Mouse (Mus musculus): Measurements from ENCODE around the gene Unk. TPM values are rescaled to one million over a fixed set of nuclear protein-coding genes. Genes with fewer than 3 reads are reported as not detected.
"Not testable (repeated sequence)": the region's sequence is repeated elsewhere in the genome, so short reads cannot be mapped to it uniquely, and the experiment has no call there.

Gene Unk
- polyA plus RNA-seq, 1 experiment: 48.1 TPM

DNA sequence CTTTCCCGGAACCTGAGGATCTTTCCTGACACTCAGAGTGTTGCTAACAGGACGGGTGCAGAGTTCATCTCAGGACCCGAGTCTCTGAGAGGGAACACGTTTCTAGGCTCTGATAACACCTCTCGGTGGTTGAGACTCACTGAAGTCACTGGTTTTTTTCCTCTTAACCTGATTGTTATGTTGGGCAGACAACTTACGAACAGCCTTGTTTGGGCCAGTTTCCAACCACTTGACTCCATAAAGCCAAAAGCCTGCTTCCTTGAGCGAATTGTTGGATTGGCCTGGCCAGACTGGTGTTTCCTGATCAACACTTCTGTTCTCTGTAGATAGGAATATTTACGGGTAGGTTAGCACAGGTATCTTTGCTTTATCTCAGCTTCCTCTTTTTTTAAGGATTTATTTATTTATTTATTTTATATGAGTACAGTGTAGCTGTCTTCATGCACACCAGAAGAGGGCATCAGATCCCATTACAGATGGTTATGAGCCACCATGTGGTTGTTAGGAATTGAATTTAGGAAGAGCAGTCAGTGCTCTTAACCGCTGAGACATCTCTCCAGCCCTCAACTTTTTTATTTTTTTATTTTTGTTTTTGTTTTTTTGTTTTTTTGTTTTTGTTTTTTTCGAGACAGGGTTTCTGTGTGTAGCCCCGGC is 58.7 kb downstream of the Unk start:
- no peak overlapping the region for H3K4me3 ChIP-seq (replicated peaks; ENCODE audit: insufficient read depth, low read depth, low read length)
- H3K27me3 ChIP-seq (ENCODE audit: control insufficient read depth, insufficient read depth, low read length): no peaks in the 10 kb centered on the region
- no peak overlapping the region for H3K27ac ChIP-seq (ENCODE audit: insufficient read depth, low read length)
- H3K4me1 ChIP-seq (ENCODE audit: control insufficient read depth, insufficient read depth, low read length): peaks cover 8% of the 10 kb centered on the region
- TF ChIP-seq CTCF (IDR thresholded peaks at IDR 0.05; ENCODE audit: borderline replicate concordance, insufficient read depth, low read depth, low read length) (no peak), POLR2A (IDR thresholded peaks at IDR 0.05; ENCODE audit: borderline replicate concordance, insufficient read depth, low read length) (no peak)
- 83% methylated on average over 11 of the region's 11 CpGs for WGBS
- DNase-seq: peak in 1 of 2 experiments; percentile 12

DNA sequence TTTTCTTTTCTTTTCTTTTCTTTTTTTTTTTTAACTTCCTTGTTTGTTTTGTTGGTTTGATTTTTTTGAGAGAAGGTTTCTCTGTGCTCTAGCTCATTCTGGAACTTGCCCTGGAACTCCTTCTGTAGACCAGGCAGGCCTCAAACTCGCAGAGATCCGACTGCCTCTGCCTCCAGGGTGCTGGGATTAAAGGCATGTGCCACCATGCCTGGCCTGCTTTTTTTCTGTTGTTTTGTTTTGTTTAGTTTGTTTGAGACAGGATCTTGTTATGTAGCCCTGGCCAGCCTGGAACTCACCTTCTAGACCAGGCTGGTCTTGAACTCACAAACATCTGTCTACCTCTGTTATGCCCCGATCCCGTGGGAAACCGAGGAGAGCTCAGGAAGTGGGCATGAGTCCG is 59.4 kb downstream of the Unk start:
- no peak for DNase-seq
- Histone ChIP-seq H3K27ac (ENCODE audit: insufficient read depth, low read length) (no peak overlapping the region), H3K27me3 (ENCODE audit: control insufficient read depth, insufficient read depth, low read length) (no peaks in the 10 kb centered on the region), H3K4me1 (ENCODE audit: control insufficient read depth, insufficient read depth, low read length) (peaks cover 5% of the 10 kb centered on the region), H3K4me3 (replicated peaks; ENCODE audit: insufficient read depth, low read depth, low read length) (no peak overlapping the region)
- TF ChIP-seq CTCF (IDR thresholded peaks at IDR 0.05; ENCODE audit: borderline replicate concordance, insufficient read depth, low read depth, low read length) (no peak), POLR2A (IDR thresholded peaks at IDR 0.05; ENCODE audit: borderline replicate concordance, insufficient read depth, low read length) (no peak)
- 88% methylated on average over 6 of the region's 6 CpGs for WGBS

DNA sequence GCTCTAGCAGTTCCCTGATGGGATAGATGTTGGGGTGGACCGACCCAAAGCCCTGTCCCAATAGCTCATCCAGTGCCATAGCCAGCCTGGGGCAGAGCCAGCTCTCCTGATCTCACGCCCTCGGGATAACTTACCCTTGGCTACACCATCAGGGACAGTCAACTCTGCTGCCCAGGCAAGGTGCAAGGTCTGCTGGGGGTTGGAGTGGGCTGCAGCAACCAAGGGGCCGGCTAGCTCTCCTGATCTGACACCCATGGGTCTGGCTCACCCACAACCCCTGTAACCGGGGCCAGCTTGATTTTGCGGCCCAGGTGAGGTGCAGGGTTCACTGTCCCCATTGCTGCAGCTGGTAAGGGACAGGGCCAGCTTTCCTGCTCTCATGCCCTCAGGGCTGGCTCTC is 61.5 kb downstream of the Unk start:
- H3K4me1 ChIP-seq (ENCODE audit: control insufficient read depth, insufficient read depth, low read length): no peaks in the 10 kb centered on the region; the same call in 1 of the 2 replicates
- H3K4me3 ChIP-seq (replicated peaks; ENCODE audit: insufficient read depth, low read depth, low read length): no peak overlapping the region
- no peak for DNase-seq
- WGBS: 82% methylated on average over 6 of the region's 6 CpGs
- no peak for TF ChIP-seq POLR2A (IDR thresholded peaks at IDR 0.05; ENCODE audit: borderline replicate concordance, insufficient read depth, low read length)
- no peak for TF ChIP-seq CTCF (IDR thresholded peaks at IDR 0.05; ENCODE audit: borderline replicate concordance, insufficient read depth, low read depth, low read length)
- no peak overlapping the region for H3K27ac ChIP-seq (ENCODE audit: insufficient read depth, low read length)
- H3K27me3 ChIP-seq (ENCODE audit: control insufficient read depth, insufficient read depth, low read length): no peaks in the 10 kb centered on the region

DNA sequence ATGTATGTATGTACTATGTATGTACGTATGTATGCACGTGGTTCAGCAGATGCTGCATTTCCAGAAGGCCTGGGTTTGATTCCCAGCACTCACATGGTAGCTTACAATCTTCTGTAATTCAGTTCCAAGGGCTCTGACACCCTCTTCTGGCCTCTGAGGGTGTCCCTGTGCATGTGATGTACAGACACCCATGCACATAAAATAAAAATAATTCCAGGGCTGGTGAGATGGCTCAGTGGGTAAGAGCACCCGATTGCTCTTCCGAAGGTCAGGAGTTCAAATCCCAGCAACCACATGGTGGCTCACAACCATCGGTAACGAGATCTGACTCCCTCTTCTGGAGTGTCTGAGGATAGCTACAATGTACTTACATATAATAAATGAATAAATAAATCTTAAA is 62.8 kb downstream of the Unk start:
- H3K27ac ChIP-seq (ENCODE audit: insufficient read depth, low read length): not testable (repeated sequence)

DNA sequence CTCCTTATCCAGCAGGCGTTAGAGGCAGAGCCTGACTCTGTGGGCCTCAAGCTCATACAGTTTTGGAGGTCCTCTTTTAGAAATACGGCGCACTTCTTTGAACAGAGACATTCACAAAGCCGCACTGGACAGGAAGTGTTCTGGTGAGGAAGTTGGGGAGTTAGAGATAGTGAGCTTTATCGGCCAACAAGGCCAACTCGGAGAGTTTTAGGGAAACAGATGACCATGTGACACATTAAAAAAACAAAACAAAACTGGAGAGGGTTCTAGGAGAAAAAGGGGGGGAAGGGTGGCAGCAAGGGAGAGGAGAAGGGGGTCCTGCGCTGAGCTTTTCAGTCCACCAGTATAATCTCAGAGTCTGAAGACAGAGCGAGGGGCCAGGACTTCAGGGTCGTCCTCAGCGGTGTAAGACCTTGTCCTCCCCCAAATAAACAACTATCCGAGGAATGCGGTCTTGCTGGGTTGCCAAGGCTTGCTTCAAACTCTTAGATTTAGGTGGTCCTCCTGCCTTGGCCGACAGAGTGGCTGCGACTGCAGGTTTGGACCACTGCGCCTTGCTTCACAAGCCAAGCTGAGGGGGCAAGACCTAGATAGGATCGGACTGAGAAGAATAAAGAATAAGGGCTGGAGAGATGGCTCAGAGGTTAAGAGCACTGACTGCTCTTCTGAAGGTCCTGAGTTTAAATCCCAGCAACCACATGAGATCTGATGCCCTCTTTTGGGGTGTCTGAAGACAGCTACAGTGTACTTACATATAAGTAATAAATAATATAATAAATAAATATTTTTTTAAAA is 63.8 kb downstream of the Unk start:
- no peak overlapping the region for H3K4me3 ChIP-seq (replicated peaks; ENCODE audit: insufficient read depth, low read depth, low read length)
- WGBS: 73% methylated on average over 16 of the region's 16 CpGs
- no peak overlapping the region for H3K27ac ChIP-seq (ENCODE audit: insufficient read depth, low read length)
- no peak for DNase-seq
- H3K27me3 ChIP-seq (ENCODE audit: control insufficient read depth, insufficient read depth, low read length): no peaks in the 10 kb centered on the region
- no peak for TF ChIP-seq CTCF (IDR thresholded peaks at IDR 0.05; ENCODE audit: borderline replicate concordance, insufficient read depth, low read depth, low read length)
- no peak for TF ChIP-seq POLR2A (IDR thresholded peaks at IDR 0.05; ENCODE audit: borderline replicate concordance, insufficient read depth, low read length)
- no peaks in the 10 kb centered on the region for H3K4me1 ChIP-seq (ENCODE audit: control insufficient read depth, insufficient read depth, low read length)

More for the DNA sequence above, 62.8 kb downstream of the Unk start:
- H3K27me3 ChIP-seq (ENCODE audit: control insufficient read depth, insufficient read depth, low read length); DNase-seq; H3K4me3 ChIP-seq (replicated peaks; ENCODE audit: insufficient read depth, low read depth, low read length); H3K4me1 ChIP-seq (ENCODE audit: control insufficient read depth, insufficient read depth, low read length): not testable (repeated sequence)
- WGBS: 90% methylated on average over 6 of the region's 6 CpGs

DNA sequence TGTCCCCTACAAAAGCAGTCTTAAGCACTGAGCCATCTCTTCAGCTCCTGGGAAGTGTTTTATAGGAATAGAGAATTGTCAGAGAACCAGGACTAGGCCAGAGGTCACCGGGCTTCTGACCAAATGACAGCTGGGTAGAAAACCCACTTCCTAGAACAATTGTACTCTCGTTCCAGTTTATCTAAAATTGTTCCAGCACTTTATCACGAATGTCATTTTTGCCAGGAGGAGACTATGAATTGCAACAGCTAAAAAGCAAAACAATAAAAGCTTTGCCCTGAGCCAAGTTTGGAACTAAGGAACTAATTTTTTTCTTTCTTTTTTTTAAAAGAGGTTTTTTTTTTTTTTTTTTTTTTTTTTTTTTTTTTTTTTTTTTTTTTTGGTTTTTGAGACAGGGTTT is 65.5 kb downstream of the Unk start:
- TF ChIP-seq CTCF (IDR thresholded peaks at IDR 0.05; ENCODE audit: borderline replicate concordance, insufficient read depth, low read depth, low read length): no peak
- TF ChIP-seq POLR2A (IDR thresholded peaks at IDR 0.05; ENCODE audit: borderline replicate concordance, insufficient read depth, low read length): no peak
- no peak overlapping the region for H3K4me3 ChIP-seq (replicated peaks; ENCODE audit: insufficient read depth, low read depth, low read length)
- no peak for DNase-seq
- no peaks in the 10 kb centered on the region for H3K4me1 ChIP-seq (ENCODE audit: control insufficient read depth, insufficient read depth, low read length)
- WGBS: 64% methylated on average over 3 of the region's 3 CpGs
- H3K27me3 ChIP-seq (ENCODE audit: control insufficient read depth, insufficient read depth, low read length): no peaks in the 10 kb centered on the region
- H3K27ac ChIP-seq (ENCODE audit: insufficient read depth, low read length): no peak overlapping the region

DNA sequence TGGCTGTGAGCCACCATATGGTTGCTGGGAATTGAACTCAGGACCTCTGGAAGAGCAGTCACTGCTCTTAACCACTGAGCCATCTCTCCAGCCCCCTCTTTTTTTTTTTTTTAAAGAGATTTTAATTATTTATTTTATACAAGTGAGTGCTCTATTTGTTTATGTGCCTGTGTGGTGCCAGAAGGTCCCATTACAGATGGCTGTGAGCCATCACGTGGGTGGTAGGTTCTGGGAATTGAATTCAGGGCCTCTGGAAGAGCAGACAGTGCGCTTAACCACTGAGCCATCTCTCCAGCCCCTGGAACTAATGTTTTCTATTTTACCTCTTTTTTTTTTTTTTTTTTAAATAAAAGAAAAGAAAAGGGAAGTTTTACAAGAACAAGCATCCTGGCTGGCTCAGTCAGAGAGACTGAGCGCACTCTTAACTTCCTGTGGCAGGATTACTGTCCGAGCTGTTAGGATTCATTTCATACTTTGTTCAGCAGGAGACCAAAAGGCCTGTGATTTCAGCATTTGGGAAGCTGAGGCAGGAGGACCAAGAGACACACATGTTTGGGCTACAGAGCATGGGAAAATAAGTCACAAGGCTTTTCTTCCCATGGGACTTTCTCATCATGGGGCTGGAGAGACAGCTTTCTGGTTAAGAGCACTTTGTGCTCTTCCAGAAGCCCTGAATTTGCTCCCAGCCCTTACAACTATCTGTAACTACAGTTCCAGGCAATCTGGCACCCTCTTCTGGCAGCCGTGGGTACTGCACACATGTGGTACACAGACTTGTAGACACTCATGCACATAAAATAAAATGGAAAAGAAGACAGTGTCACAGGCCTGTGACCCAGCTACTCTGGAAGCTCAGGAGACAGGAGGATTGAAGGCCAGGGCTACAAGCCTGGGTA is 66.3 kb downstream of the Unk start:
- Histone ChIP-seq H3K27ac (ENCODE audit: insufficient read depth, low read length) (no peak overlapping the region), H3K27me3 (ENCODE audit: control insufficient read depth, insufficient read depth, low read length) (no peaks in the 10 kb centered on the region), H3K4me1 (ENCODE audit: control insufficient read depth, insufficient read depth, low read length) (no peaks in the 10 kb centered on the region), H3K4me3 (replicated peaks; ENCODE audit: insufficient read depth, low read depth, low read length) (no peak overlapping the region)
- 89% methylated on average over 5 of the region's 5 CpGs for WGBS
- no peak for DNase-seq
- TF ChIP-seq CTCF (IDR thresholded peaks at IDR 0.05; ENCODE audit: borderline replicate concordance, insufficient read depth, low read depth, low read length) (peak; percentile 27; the same call in 1 of the 2 replicates), POLR2A (IDR thresholded peaks at IDR 0.05; ENCODE audit: borderline replicate concordance, insufficient read depth, low read length) (no peak)

All from cerebellum, adult 2 months (tissue).